Mouse (Mus musculus): ENCODE data around the gene Ak2.

Ak2 gene

DNA sequence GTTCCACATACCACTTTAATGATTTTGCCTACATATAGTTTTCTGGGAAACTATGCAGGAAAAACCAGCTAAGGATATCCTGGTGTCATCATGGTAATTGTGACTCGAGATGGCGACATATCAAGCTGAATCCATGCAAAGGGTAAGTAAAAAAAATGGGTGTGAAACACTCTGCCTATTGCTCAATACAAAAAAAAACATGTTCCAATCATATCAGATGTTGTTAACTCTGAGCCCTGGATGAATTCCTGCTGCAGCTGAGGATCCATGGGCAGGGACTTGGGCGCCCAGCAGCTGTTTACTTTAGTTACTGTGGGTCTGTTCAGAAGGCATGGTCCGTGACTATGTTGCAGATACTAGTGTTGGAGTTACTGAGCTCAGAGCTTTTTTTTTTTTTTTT is 15.2 kb upstream of the Ak2 start:
- DNase-seq: no peak

DNA sequence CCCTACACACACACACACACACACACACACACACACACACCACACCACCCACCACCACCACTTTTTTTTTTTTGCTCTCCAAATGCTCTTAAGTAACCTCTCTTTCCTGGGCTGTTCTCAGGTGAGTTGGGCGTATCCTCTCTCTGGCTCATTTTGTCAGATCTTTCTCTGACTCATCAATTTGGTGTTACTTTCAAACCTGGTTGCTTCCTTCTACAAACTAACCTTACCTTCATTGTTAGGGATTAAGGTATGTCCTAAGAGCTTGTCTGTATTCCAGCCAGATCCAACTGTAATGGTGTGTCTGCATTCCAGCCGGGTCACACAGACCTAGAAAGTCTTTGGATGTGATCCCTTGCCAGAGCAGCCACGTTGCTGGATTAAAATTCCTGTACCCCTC is 14.5 kb upstream of the Ak2 start:
- DNase-seq: no peak

DNA sequence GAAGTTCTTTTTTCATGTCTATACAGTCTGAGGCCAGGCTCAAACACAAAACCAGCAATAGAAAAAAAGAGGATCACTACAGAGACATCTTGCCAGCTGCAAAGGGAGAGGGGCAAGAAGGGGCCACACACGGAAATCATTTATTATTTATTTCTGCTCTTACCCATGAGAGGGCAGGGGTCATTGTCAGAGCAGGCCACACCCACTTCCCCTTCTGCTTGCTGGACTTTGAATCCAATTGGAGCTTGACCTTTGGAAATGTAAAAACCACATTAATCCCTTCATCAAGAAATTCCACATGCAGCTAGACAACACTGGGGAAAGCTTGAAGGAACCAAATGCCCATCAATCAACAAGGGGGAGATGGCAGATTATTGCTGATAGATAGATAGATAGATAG is 13.1 kb upstream of the Ak2 start:
- no peak for DNase-seq

DNA sequence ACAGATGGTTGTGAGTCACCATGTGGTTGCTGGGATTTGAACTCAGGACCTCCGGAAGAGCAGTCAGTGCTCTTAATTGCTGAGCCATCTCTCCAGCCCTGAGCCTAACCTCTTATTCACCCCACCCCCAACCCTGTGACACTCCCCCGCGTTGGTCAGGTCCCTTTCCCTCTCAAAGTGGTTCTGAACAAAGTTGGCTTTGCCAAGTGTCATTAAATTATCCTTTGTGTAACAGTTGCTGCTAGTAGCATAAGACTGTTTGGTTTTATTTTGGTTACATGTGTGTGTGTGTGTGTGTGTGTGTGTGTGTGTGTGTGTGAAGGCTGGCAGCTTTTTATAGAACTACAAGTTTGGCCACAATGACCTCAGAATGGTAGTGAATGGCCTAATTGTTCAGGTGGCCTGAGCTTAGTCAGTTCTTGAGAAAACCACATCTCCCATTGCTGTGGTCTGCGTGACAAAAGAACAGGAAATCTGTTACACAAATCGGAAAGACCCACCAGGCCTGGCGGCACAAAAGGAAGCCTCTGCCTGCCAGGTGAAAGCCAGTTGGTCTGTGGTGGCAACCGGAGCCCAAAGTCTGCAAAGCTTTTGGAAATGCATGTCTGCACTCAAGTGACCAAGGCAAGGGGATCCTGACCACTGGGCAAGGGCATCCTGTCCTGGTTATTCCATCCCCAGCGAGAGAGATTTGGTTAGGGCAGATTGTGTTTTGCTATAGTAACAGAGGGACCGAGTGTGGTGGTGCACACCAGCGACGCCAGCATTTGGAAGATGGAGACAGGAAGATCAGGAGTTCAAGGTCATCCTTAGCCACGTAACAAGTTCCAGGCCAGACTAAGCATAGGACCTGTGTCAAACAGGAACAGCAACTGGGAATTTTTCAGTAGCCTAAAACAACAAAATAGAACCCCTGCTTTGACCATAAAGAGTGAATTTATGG is 10.6 kb upstream of the Ak2 start:
- DNase-seq: peak; percentile 71

DNA sequence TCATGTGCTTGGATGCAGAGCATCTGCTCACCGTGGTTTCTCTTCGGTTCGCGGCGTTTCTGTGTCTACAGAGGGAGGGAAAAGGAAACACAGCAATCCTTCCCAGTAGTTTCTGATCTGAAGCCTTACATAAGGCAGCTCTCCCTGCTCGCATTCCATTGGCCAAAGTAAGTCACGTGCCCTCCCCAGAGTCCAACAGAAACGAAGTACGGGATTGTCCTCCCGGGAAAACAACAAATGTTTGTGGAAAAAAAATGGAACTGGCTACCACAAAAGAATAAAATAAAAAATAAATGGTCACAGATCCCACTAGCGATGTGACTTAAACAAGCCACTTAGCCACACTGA is 10.0 kb upstream of the Ak2 start:
- no peak for DNase-seq

DNA sequence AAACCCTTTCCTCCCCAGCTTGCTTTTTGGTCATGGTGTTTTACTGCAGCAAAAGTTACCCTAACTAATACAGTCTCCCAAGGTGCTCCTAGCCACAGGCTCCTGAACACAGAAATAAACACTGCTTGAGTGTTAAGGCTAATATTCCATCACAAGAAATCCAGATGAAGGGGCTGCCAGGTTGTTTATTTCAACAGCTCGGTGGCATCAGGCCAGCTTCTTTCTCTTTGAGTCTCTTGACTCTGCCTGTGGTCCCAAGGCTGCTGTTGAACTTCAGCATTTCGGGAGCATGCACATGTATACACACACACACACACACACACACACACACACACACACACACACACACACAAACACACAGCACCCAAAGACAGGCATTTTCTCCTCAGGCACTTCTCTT is 8.6 kb upstream of the Ak2 start:
- peak; percentile 58 for DNase-seq

DNA sequence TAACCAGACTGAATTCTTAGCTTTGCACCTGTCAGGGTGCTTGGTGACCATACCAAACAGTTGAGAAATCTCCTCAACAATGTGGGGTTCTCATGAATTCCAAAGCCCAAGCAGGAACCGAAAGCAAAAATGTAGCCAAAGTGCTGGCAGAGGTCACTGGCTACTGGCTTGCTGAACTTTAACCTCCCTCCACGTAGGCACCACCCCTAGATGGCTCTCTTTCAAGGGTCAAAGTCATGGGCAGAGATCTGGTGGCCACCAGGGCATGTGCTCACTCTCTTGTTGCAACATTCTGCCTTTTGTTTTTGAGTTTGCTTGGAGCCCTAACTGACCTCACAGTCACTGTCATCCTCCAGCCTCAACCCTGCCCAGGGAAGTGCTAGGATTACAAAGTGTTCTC is 8.1 kb upstream of the Ak2 start:
- peak; percentile 77 for DNase-seq

DNA sequence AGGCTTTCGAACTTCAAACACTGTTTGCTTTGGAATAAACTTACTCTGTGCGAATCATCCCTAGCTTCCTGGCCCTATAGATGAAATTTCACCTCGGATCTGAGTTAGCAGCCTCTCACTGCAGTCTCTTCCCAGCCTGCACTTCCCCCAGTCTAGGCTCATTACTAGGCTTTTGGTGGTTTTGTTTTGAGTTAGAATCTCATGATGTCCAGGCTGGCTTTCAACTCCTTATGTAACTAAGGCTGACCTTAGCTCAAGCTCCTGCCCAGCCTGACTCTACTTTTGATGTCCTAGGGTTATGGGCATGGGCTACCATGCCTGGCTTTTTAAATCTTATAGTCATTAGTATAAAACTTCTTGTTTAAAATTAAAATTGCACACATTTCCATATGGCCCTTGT is 7.2 kb upstream of the Ak2 start:
- DNase-seq: no peak

DNA sequence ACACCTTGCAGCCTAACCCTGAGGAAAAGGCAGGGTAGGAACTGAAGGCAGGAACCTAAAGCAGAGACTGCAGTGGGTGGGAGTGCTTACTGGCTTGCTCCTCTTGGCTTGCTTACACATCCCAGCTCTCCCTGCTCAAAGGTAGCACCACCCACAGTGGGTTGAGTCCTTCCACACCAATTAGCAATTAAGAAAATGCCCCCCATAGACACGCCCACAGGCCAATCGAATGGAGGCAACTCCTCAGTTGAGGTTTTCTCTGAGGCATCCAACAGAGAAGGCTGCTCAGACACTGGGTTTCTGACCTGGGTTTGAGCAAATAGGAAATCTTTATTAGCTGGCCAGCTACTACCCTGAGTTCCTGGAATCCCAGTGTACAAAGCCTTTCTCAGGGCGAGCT is 2.8 kb upstream of the Ak2 start:
- no peak for DNase-seq

DNA sequence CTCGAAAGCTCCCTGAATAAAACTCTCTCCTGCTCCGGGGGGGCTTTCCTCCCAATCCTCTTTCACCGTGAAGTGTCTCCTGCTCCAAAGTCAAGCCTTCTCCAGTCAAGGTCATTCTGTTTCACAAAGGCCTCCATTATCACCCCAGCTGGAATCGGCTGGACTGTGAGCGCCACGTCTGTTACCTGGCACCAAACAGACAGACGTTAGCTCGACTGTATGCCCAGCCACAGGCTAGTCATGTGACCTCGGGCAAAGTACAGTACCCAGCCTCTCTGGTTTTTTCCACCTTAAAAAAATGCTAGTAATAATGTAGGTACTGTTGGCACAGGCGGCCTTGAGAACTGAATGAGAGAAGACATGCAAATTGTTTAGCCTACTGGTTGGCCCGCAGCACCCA is 2.1 kb upstream of the Ak2 start:
- no peak for DNase-seq

DNA sequence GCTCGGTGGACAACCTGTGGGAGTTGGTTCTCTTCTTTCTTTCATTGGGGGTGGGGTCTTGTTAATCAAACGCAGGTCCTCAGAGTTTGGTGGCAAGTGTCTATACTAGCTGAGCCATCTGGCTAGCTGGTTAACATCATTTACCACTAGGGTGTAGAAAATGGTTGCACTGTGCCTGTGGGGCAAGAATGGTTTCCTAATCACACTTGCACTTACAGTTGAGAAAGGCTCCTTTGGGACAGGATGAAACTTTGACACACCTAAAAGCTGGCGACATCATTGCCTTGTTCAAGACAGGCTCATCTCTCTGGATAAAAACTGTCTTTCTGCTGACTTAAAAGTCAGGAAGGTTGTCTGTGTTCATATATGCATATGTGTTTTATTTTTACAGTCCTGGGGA is 418 bp downstream of the Ak2 start:
- DNase-seq: peak; percentile 34

DNA sequence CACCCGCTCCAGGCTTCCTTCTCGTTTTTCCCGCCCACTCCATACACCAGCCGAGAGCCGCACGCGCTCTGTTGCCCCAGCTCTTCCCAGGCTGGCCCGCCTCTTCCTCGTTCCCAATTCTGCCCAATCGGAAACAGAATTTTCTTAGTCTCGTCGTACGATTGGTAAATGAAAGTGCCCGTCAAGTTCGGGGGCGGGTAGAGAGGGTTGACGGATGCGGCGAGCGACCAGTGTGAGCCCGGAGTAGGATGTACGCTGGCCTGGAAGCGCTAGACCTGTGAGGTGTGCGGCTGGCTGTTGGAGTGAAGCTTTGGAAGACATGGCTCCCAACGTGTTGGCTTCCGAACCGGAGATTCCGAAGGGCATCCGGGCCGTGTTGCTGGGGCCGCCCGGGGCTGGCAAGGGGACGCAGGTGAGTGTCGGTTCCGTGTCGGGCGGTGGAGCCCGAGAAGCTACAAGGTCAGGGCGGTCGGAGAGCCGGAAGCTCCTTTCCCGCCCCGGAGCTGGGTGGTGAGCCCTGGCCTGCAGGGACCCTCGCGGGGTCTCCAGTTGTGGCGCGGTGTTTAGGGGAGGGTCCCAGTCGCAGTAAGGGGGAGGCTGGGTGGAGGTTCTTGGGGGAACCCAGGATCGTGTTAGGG is 1.4 kb downstream of the Ak2 start:
- peak; percentile 96 for DNase-seq

DNA sequence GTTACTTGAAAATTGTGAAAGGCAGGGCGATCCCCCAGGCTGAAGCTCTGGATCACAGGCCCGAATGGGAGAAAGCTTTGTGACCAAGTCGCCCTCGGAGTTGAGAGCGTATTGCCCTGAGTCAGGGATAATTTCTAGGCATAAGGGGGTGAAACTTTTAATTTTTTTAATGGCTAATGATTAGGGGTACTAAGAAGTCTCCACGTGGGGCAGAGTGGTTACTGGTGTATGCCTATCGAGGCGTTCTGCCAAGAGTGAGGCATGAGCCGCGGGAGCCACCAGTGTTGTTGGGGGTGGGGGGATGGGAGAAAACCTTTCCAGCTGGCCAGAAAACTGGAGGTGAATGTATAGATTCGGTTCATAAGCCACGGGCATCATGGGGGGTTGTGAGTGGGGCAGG is 1.9 kb downstream of the Ak2 start:
- DNase-seq: no peak

DNA sequence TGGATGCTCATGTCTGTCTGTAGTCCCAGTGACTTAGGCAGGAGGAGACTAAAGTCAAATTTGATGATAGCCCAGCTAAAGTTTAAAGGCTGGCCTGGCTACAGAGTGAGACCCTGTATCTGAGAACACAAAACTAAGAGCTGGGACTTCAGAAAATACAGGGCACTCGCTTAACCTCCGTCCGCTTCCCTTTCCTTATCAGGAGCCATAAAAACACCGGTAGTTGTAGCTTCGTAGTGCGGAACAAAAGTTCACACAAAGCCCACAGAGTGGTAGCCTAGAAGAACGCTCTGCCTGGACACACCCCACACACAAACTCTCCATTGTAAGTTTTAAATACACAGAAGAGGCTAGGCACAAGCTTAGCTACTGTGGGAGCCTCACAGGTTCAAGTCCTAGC is 3.5 kb downstream of the Ak2 start:
- DNase-seq: no peak

DNA sequence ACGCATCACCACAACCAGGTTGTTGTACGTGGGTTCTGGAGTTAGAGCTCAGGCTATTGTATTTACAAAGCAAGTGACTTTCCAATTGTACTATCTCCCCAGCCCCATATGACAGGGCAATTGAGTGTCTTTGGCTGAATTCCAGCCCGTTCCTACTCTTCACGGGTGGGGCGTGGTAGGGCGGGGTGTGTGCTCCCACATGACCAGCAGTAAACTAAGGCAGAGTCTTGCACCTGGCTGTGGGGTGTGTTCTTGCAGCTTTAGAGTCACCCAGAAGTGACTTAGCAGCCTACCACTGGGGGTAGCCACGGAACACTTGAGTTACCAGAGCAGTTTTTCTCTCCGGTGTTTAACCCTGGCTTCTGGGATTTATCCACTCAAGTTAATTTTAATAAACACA is 5.5 kb downstream of the Ak2 start:
- peak; percentile 23 for DNase-seq

DNA sequence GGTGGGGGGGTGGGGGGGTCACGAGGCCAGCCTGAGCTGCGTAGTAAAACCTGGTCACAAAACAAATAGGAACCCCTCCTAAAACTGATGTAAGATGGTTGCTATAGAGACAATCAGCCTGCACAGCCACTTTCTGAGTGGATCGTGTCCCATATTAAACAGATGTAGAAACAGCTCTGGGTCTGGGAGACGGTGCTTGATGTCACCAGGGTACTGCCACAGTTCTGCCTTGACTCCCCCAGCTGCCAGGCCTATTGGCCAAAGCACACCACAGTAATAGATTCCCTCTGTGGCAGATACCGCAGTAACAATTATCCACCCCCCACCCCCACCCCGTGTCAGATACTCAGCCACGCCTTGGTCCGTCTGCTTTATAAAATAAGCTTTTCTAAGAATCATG is 6.6 kb downstream of the Ak2 start:
- no peak for DNase-seq

DNA sequence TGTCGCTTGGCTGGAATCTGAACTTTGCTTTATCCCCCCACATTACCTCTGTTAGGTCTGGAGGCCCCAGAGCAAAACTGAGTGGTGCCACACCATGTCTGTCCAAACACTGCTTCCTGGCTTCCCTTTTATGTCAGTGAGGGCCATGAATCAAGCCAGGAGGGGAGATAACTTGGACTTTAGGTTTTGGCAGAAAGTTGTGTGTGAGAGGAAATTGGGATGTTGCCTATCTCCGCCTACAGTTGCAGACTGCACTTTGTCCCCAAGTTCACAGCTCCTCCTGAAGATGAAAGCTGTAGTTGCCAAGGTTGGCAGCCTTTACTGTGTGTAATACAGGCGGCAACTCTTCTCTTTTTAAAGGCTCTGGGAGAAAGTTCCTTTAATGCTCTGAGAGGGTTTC is 9.0 kb downstream of the Ak2 start:
- DNase-seq: no peak

DNA sequence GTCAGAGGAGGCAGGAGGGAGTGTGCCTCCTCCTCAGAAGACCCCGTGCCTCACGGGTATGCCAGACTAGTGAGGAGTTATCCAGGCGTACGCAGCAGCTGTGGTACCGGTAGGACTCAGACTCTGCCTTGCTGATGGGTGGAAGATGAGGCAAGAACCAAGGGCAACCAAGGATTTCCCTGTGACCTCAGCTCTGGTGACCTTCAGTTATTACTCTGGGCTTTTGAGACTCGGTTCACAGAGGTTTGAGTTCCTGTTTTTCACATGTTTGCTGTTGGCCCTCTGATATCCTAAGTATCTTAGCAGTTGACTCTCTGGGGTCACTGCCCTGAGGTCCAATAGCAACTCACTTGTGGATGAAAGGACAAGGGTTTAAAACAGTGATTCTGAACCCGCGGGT is 12.0 kb downstream of the Ak2 start:
- no peak for DNase-seq

DNA sequence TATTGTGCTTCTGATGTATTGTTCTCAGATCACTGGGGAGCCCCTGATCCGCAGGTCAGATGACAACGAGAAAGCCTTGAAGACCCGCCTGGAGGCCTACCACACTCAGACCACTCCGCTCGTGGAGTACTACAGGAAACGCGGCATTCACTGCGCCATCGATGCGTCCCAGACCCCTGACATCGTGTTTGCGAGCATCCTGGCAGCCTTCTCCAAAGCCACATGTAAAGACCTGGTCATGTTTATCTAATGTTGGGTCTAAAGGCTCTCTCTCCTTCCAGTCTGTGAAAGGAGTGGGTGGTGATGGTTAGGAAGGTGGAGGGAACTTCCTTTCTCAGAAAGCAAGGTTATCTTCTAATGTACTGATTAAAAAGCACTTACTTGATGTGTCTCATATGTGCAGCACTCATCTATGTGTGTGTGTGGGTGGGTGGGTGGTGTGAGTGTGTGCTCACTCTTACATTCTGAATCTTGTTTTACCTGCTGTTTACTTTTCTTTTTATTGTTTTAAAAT is 16.3 kb downstream of the Ak2 start:
- no peak for DNase-seq

DNA sequence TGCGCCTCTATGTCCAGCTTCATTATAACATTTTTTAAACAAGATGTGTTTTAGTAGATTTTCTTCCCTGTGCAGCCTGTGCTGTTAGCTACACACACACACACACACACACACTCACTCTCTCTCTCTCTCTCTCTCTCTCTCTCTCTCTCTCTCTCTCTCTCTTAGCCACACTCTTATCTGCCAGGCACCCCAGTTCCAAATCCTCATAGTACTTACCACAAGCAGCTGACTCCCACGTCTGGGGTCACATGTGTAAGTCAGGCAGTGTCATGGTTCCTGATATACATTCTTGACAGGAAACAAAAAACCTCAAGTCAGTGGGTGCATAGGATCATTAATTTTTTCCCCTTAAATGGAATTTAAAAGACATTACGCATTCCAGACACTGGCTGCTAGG is 16.9 kb downstream of the Ak2 start:
- DNase-seq: peak; percentile 30

DNA sequence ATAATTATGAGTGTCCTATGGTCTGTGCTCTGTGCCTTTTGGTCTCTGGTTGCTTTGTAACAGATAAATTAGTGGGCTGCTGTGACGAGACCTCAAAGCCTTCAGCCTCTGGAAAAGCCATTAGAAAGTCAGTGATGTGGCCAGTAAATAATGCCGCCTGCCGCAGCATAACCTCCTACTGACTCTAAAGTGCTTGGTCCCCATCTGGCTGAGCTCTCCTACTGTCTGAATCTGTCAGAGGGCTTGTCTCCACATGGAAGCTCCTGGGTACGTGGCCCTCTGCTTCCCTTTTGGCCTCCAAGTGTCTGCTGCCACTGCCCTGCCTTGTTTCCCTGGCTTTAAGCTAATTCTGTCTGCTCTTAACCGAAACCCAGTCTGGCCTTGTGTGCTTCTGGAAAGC is 17.8 kb downstream of the Ak2 start:
- no peak for DNase-seq

DNA sequence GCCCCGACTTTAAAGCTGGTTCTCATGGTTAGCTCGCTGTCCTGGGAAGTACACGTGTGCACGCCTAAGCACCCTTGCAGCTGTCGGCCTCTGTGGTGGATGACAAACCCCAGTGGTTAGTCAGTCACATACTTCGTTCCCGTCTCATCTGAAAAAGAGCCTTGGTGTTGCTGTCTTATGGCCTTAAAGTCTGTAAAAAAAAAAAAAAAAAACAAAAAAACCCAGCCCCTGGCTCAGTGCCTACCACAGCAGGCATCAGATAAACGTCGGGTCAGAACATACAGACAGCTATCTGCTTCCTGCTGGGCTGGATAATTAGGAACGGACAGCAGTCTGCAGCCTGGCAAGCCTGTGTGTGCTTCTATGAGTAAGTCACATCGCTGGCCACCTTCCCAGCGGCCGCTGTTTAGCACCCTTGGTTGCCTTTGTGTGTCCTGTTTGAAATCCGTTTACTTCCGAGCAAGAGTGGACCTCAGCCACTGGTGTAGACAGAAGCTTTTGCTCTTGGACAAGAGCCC is 19.9 kb downstream of the Ak2 start:
- peak; percentile 69 for DNase-seq

DNA sequence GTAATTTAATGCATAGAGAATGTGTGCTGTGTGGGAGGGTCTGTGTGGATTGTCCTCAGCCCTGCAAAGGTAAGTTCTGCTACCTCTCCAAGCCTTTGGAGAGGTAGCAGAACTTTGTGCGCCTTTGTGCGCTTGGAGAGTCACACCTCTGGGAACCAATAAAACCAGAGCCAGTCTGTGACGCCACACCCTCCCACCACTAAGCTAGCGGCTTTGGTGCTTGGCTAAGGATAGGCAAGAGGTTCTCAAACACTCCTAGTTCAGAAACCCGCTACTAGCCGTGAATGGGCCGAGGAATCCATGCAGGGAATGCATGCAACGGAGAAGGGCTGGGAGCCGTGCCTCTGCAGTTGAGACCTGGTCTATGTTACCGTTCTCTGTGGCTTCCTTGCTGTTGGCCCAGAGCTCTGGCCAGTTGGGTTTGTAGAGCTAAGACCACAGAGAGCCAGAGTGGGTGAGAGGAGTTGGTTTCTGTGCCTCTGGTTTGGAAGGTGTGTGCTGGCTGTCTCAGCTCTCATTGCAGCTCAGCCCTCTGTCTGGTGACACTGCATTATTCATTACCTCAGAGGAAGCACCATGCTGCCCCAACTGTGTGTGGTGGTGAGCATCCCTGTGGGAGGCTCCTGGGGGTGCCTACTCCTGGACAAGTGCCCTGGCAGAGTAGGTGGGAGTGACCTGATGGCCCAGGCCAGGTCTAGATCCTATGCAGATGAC is 21.6 kb downstream of the Ak2 start:
- DNase-seq: peak; percentile 71

DNA sequence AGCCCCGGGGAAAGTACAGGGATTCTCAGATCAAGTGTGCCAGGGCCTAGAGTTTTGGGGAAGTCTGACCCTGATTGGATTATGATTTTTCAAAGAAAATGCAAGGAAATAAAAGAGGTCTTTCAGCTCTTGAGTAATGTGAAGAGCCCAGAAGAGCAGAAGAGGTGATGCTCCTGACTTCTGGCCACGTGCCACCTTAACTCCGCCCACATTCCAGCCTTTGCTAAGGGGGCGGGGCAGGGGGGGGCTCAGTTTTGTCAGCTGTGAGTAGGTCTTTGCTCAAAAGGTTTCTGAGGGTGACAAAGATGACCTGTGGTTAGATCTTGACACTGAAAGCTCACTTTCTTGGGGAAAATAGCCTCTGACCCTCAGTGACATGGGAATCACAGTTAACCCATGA is 24.6 kb downstream of the Ak2 start:
- DNase-seq: no peak

Data from lung, postnatal 36 days (tissue).